Mouse (Mus musculus) induced T-regulatory cell, adult 2 months (primary cell): ENCODE measurements around the gene Gmfg.

Source experiments
- DNase-seq: peaks from one replicate; pipeline ENCODE4 v3.0.0-alpha.2; 2012; ENCODE audit warnings: low read depth

The Gmfg gene

GRCm38 (mm10) chr7:28438771-28439170 is 1.5 kb downstream of the Gmfg start:
- no peak for DNase-seq

- peak; percentile 95 for DNase-seq
These were observed 3.5 kb downstream of the Gmfg start for GRCm38 (mm10) chr7:28440739-28441138.

GRCm38 (mm10) chr7:28441776-28442485 is 4.7 kb downstream of the Gmfg start:
- peak; percentile 54 for DNase-seq

- DNase-seq, result peak; percentile 82
These were observed 5.4 kb downstream of the Gmfg start for GRCm38 (mm10) chr7:28442688-28443087.

GRCm38 (mm10) chr7:28444344-28444974 is 7.2 kb downstream of the Gmfg start:
- DNase-seq, result peak; percentile 89

GRCm38 (mm10) chr7:28446446-28446845 is 9.2 kb downstream of the Gmfg start:
- DNase-seq, result peak; percentile 86

- DNase-seq, result peak; percentile 23
These were observed 10.0 kb downstream of the Gmfg start for GRCm38 (mm10) chr7:28447101-28447830.

- no peak for DNase-seq
These were observed 10.9 kb downstream of the Gmfg start for GRCm38 (mm10) chr7:28447865-28448820.

GRCm38 (mm10) chr7:28451531-28452360 is 14.5 kb downstream of the Gmfg start, which contains the start of gene Lrfn1:
Gene Lrfn1, plus strand, starts transcription at chr7:28451980.
- DNase-seq, result peak; percentile 54

- DNase-seq, result no peak
These were observed 15.2 kb downstream of the Gmfg start for GRCm38 (mm10) chr7:28452361-28453005.

GRCm38 (mm10) chr7:28460361-28460760 is 23.1 kb downstream of the Gmfg start:
- no peak for DNase-seq

GRCm38 (mm10) chr7:28462769-28463168 is 25.5 kb downstream of the Gmfg start:
- no peak for DNase-seq

- DNase-seq, result no peak
These were observed 27.4 kb downstream of the Gmfg start for GRCm38 (mm10) chr7:28464416-28465212.

GRCm38 (mm10) chr7:28466721-28467212 is 29.5 kb downstream of the Gmfg start:
- DNase-seq, result no peak

- DNase-seq, result peak; percentile 64
These were observed 30.0 kb downstream of the Gmfg start for GRCm38 (mm10) chr7:28467213-28467751.

GRCm38 (mm10) chr7:28476191-28476590 is 38.9 kb downstream of the Gmfg start:
- no peak for DNase-seq

- DNase-seq, result no peak
These were observed 40.1 kb downstream of the Gmfg start for GRCm38 (mm10) chr7:28477363-28477762.

- DNase-seq, result no peak
These were observed 41.6 kb downstream of the Gmfg start for GRCm38 (mm10) chr7:28478854-28479253.

GRCm38 (mm10) chr7:28482854-28483253 is 45.6 kb downstream of the Gmfg start:
- no peak for DNase-seq
